Mouse (Mus musculus) lung, adult 2 months (tissue): ENCODE results near the gene Gsap.

ENCODE experiments used
- CTCF ChIP-seq: fragments of 200-500 bp; IDR thresholded peaks from 2 replicates; pipeline ENCODE4 v1.5.1; 2011; ENCODE audit warnings: mild to moderate bottlenecking, low read length, control low read depth; ENCODE audit not compliant: insufficient read depth
- POLR2A ChIP-seq: fragments of 200-500 bp; IDR thresholded peaks from 2 replicates; pipeline ENCODE4 v1.6.1; 2011; ENCODE audit warnings: low read depth, mild to moderate bottlenecking, control low read depth, low read length, borderline replicate concordance; ENCODE audit errors: extremely low read depth

GRCm38 (mm10) chr5:21263202-21264055, 77.4 kb downstream of the Gsap start:
- TF ChIP-seq CTCF (no peak), POLR2A (no peak)
